Mouse (Mus musculus): ENCODE data around the gene Sowahb. TPM values are rescaled to one million over a fixed set of nuclear protein-coding genes. Genes with fewer than 3 reads are reported as not detected.
"Not testable (repeated sequence)": the region's sequence is repeated elsewhere in the genome, so short reads cannot be mapped to it uniquely, and the experiment has no call there.

Gene Sowahb
- total RNA-seq, 2 experiments from 2014 or later, result not detected

GRCm38 (mm10) chr5:93043688-93044583, 886 bp downstream of the Sowahb start:
- intact Hi-C loops (cut with DNase I), result no loop called here

GRCm38 (mm10) chr5:93042831-93043687, 1.8 kb downstream of the Sowahb start:
- no peak for DNase-seq
- intact Hi-C loops (cut with DNase I), result no loop called here

More at GRCm38 (mm10) chr5:93043688-93044583, 886 bp downstream of the Sowahb start:
- no peak for DNase-seq

- intact Hi-C loops (cut with DNase I), result no loop called here
- no peak for DNase-seq
These were observed 2.8 kb downstream of the Sowahb start for GRCm38 (mm10) chr5:93042031-93042430.

- DNase-seq, result no peak
- intact Hi-C loops (cut with DNase I), result no loop called here
These were observed 3.5 kb downstream of the Sowahb start for GRCm38 (mm10) chr5:93041276-93041675.

- intact Hi-C loops (cut with DNase I), result no loop called here
These were observed 4.7 kb downstream of the Sowahb start for GRCm38 (mm10) chr5:93040095-93040494.

GRCm38 (mm10) chr5:93036254-93036653, 8.6 kb downstream of the Sowahb start:
- intact Hi-C loops (cut with DNase I), result loop anchor here (5.0 kb wide), 1 partner anchor 34 kb away; no protein-coding TSS in a partner anchor
- no peak for DNase-seq

More at GRCm38 (mm10) chr5:93040095-93040494, 4.7 kb downstream of the Sowahb start:
- no peak for DNase-seq

- intact Hi-C loops (cut with DNase I), result loop anchor here (5.0 kb wide), 1 partner anchor 33 kb away; no protein-coding TSS in a partner anchor
- no peak for DNase-seq
These were observed 9.5 kb downstream of the Sowahb start for GRCm38 (mm10) chr5:93035285-93035684.

- intact Hi-C loops (cut with DNase I), result no loop called here
- DNase-seq, result no peak
These were observed 11.5 kb downstream of the Sowahb start for GRCm38 (mm10) chr5:93033087-93033870.

- intact Hi-C loops (cut with DNase I), result no loop called here
- DNase-seq, result no peak
These were observed 12.2 kb downstream of the Sowahb start for GRCm38 (mm10) chr5:93032621-93033020.

- no peak for DNase-seq
- intact Hi-C loops (cut with DNase I), result no loop called here
These were observed 14.0 kb downstream of the Sowahb start for GRCm38 (mm10) chr5:93030869-93031268.

GRCm38 (mm10) chr5:93030411-93030810, 14.4 kb downstream of the Sowahb start:
- intact Hi-C loops (cut with DNase I), result no loop called here
- no peak for DNase-seq

- intact Hi-C loops (cut with DNase I), result no loop called here
- DNase-seq, result peak in 1 of 2 experiments; percentile 14
These were observed 17.6 kb downstream of the Sowahb start for GRCm38 (mm10) chr5:93027120-93027675.

- intact Hi-C loops (cut with DNase I), result no loop called here
- no peak for DNase-seq
These were observed 18.2 kb downstream of the Sowahb start for GRCm38 (mm10) chr5:93026437-93027119.

GRCm38 (mm10) chr5:93024754-93025280, 20.0 kb downstream of the Sowahb start:
- DNase-seq, result peak; percentile 20 to 26
- intact Hi-C loops (cut with DNase I), result no loop called here

- intact Hi-C loops (cut with DNase I), result no loop called here
- DNase-seq, result no peak
These were observed 22.6 kb downstream of the Sowahb start for GRCm38 (mm10) chr5:93022126-93022797.

- intact Hi-C loops (cut with DNase I), result no loop called here
- DNase-seq, result no peak
These were observed 24.7 kb downstream of the Sowahb start for GRCm38 (mm10) chr5:93020024-93020666.

GRCm38 (mm10) chr5:93019207-93019606, 25.6 kb downstream of the Sowahb start:
- DNase-seq; intact Hi-C loops (cut with DNase I): not testable (repeated sequence)

- no peak for DNase-seq
- intact Hi-C loops (cut with DNase I), result no loop called here
These were observed 27.1 kb downstream of the Sowahb start for GRCm38 (mm10) chr5:93017678-93018077.

Data from gastrocnemius, postnatal 36 days (tissue).